Mouse (Mus musculus) adipocyte (in vitro differentiated cells): ENCODE results near the gene Rab11fip3.

Experiments
- DNase-seq: peaks from one replicate; pipeline ENCODE4 v3.0.0-alpha.2; 2016; ENCODE audit warnings: low spot score

Rab11fip3 gene

DNA sequence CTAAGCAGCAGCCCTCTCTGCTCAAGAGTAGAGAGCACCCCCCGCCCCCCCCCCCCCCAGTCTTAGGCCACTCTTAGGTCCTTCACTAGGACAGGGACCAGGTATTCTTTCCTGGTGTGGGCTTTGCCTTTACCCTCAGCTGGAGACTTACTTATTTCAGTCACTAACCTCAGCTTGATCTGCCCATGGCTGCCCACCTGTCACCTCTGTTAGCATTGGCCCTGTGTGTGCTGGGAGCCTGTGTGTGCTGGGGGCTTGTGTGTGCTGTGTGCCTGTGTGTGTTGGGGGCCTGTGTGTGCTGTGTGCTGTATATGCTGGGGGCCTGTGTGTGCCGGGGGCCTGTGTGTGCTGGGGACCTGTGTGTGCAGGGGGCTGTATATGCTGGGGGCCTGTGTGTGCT lies 114.7 kb downstream of the Rab11fip3 start:
- DNase-seq = no peak

DNA sequence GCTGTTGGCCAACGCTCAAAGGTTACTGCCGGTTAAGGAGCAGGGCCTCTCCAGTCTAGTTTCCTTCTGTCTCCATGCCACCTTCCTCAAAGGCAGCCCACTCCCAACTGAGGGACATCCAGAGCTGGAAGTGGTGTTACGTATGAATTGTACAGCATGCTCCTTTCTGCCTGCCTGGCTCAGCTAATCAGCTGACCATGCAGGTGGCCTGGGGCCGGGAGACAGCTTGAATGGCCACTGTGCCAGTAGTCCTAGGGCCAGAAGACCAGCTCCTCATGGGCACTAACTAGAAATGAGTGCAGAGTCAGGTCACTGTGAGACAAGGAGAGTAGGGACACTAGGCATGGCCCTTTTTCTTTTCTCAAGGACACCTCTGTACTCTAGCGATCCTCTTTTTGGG lies 116.2 kb downstream of the Rab11fip3 start:
- DNase-seq = peak; percentile 59

GRCm38 (mm10) chr17:25951803-25952623 lies 117.3 kb downstream of the Rab11fip3 start, which contains the start of gene A930017K11Rik:
A930017K11Rik (minus strand) TSS chr17:25952565.
- DNase-seq = no peak

GRCm38 (mm10) chr17:25951225-25951802 lies 118.0 kb downstream of the Rab11fip3 start:
- no peak for DNase-seq

DNA sequence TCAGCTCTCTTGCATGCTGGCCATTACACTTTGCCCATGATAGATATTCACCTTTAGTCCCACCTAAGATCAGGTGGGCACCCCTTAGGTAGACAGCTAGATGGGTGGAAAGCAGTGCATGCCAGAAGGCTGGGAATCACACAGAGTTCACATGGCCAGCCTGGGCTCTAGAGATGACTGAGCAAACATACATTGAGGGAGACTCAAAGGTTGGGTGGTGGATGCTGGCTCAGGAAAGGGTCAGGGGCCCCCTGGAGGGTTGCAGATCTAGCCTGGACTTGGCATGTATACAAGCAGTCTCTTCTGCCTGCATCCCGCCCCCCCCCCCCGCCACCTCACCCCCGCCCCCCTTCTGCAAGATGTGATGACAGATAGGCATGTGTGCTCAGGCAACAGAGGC lies 118.6 kb downstream of the Rab11fip3 start:
- DNase-seq = no peak

DNA sequence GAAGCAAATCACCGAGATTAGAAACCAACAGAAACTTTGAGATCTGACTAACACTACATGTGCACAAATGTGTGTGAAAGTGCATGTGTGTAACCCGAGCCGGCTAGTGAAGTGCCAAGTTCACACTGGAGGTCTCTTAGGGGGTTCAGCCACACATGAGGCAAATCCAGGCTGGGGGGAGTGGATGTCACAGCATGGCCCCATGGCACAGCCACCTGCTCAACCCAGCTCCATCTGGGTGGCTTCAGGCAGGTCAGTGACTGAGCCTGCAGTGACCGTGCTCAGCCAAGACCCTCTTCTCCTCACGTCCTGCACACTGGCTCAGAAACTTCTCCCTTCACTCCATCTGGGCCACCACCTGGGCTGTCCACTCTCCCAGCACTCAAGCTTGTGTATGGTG lies 119.4 kb downstream of the Rab11fip3 start:
- no peak for DNase-seq

- DNase-seq = no peak
These were observed 121.3 kb downstream of the Rab11fip3 start for GRCm38 (mm10) chr17:25948051-25948450.

- DNase-seq = no peak
These were observed 121.8 kb downstream of the Rab11fip3 start for GRCm38 (mm10) chr17:25947576-25947975.

GRCm38 (mm10) chr17:25946891-25947290 lies 122.5 kb downstream of the Rab11fip3 start:
- DNase-seq = no peak

GRCm38 (mm10) chr17:25946349-25946748 lies 123.0 kb downstream of the Rab11fip3 start:
- DNase-seq = no peak

GRCm38 (mm10) chr17:25945517-25946155 lies 123.7 kb downstream of the Rab11fip3 start:
- no peak for DNase-seq

GRCm38 (mm10) chr17:25944366-25945163 lies 124.8 kb downstream of the Rab11fip3 start, which contains the start of the genes Pigq and Nhlrc4:
Pigq (minus strand) TSS chr17:25944936.
Nhlrc4 (minus strand) TSS chr17:25944961.
- DNase-seq = no peak

DNA sequence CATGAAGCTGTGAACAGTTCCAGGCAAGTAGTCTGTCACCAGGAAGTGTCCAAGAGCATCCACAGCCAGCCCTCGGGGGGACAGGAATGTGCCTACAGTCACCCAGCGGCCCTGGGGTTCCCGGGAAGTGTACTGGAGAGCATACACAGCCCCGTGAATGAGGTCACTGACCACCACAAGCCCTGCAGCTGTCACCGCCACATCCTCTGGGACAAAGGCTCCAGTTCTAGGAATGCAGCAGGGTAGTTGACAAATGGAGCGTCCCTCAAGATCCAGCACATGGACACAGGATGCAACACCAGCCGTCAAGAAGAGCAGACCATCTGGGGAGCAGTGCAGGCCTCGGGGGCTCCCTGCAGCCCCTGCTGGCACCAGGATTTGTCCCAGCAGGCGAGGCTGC lies 125.6 kb downstream of the Rab11fip3 start:
- no peak for DNase-seq

DNA sequence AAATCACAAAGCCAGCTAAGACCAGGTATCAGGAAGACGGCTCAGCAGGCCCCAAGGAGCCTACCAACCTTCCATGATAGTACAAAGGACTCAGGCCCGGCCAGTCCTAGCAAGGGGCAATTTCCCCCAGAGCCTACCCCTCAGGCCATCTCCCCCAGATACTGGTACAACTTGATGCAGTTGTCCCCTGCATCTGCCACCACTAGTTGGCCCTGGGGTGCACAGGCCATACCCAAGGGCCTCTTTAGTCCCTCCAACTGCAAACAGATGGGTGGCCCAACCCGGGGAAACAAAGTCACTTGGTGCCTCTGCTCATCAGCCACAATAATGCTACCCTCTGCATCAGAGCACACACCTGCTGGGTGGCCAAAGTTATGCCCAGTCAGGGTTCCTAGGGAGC lies 126.1 kb downstream of the Rab11fip3 start:
- DNase-seq = no peak

DNA sequence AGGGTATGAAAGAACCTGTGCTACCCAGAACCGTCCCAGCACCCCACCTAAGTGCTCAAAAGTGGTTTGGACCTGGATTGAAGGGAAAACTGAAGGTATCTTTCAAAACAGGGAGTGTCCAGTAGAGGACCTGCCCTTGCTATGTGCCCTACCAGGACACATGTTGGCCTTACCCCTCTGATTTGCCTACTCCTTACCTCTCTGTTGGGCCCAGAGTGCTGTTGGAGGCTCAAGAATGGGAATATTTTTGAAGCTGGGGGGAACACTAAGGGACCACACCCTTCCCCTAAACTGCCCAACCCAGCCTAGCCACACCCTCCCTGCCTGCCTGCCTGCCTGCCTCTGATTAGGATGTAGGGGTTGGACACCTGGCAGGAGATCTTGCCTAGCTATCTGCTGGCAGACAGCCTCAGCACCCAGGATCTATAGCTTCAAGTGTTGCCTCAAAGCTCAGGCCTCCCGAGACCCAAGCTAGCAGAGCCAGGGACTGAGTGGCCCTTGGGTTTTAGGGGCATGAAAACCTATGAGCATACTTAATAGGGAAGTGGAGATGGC lies 126.7 kb downstream of the Rab11fip3 start:
- no peak for DNase-seq

DNA sequence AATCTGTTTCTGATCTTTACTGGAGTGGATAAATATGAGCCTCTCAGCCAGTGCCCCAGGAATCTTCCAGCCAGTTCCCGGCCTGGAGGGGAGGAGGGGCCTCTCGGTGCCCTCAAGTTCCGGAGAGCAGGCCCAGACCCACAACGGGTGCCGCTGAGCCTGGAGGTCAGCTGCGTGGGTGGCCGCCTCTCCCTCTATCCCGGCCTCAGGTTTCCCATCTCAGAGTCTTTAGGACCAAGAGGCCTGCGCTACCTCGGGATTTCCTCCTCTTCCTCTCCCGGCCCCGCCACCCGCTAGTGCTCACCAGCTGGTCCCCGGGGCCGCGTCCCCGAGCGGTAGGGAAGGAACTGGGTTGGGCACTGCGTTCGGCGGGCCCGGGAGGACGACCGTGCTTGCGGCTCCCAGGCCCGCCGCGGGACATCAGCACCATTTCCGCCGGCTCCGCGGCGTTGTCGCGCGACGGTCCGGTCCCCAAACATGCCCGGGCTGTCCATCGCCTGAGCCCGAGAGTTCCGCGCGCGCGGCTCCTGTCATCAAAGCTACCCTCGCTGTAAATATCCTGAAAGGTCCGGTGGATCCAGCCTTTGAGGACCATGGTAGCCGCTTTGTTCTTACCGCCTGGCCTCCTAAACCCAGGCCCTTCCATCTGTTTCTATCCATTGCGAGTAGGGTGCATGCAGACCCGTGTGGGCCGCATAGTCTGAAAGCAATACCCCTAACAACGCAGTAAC lies 127.7 kb downstream of the Rab11fip3 start:
- DNase-seq = peak; percentile 74
